Mouse (Mus musculus): ENCODE results near the gene Cant1. TPM values are rescaled to one million over a fixed set of nuclear protein-coding genes. Genes with fewer than 3 reads are reported as not detected.
"Not testable (repeated sequence)": the region's sequence is repeated elsewhere in the genome, so short reads cannot be mapped to it uniquely, and the experiment has no call there.

Cant1 gene
- polyA plus RNA-seq, 1 experiment from 2014 or later = 21.8 TPM

DNA sequence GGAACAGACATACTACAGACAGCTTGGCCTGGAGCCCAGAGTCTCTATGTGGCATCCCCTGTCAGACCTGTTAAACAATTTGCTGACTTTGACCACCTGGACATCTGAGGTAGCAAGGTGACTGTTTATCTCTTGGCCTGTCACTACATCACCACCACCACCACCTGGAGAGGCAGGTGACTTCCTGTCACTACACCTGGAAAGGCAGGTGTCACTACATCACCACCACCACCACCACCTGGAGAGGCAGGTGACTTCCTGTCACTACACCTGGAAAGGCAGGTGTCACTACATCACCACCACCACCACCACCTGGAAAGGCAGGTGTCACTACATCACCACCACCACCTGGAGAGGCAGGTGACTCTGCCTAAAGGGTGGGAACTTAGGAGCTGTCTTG lies 42.6 kb downstream of the Cant1 start:
- not testable (repeated sequence) for H3K4me3 ChIP-seq (ENCODE audit: low read depth, low read length); H3K36me3 ChIP-seq (ENCODE audit: control insufficient read depth, insufficient read depth, low read length); H3K4me1 ChIP-seq (ENCODE audit: control insufficient read depth, insufficient read depth, low read length); H3K4me2 ChIP-seq (replicated peaks; ENCODE audit: low read depth, low read length); H3K27ac ChIP-seq (ENCODE audit: low read length); H3K27me3 ChIP-seq (ENCODE audit: control insufficient read depth, insufficient read depth, low read length); H3K9me3 ChIP-seq (ENCODE audit: control insufficient read depth, low read depth, low read length); H3K9ac ChIP-seq (replicated peaks; ENCODE audit: low read depth, low read length); ATAC-seq (ENCODE audit: insufficient number of reproducible peaks, insufficient read depth, low FRiP score, low read depth)

DNA sequence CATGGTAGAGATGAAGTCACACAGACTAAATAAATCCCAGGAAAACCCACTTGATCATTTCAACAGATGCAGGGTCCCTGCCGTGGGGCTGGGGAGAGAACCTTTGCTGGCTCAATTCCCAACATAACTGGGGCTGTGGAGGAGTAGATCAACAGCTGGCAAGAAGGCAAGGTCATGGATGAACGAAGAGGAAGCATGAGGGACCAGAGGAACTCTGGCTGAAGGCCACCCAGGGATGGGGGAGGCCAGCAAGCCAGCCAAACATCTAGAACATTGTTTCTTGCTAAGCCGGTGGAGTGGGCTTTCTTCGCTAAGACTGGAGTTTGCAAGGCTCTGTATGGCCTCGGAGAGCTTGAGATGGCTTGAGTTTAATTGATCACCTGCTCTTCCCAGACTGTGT lies 43.0 kb downstream of the Cant1 start:
- H3K9ac ChIP-seq (replicated peaks; ENCODE audit: low read depth, low read length) = no peak overlapping the region
- H3K4me1 ChIP-seq (ENCODE audit: control insufficient read depth, insufficient read depth, low read length) = peaks cover 5% of the 10 kb centered on the region; the same call in 1 of the 2 replicates
- no peaks in the 10 kb centered on the region for H3K9me3 ChIP-seq (ENCODE audit: control insufficient read depth, low read depth, low read length)
- H3K4me3 ChIP-seq (ENCODE audit: low read depth, low read length) = no peak overlapping the region
- no peak overlapping the region for H3K27ac ChIP-seq (ENCODE audit: low read length)
- no peak for ATAC-seq (ENCODE audit: insufficient number of reproducible peaks, insufficient read depth, low FRiP score, low read depth)
- H3K27me3 ChIP-seq (ENCODE audit: control insufficient read depth, insufficient read depth, low read length) = no peaks in the 10 kb centered on the region
- 41% methylated on average over 5 of the region's 5 CpGs for WGBS
- H3K36me3 ChIP-seq (ENCODE audit: control insufficient read depth, insufficient read depth, low read length) = no peaks in the 10 kb centered on the region
- no peak overlapping the region for H3K4me2 ChIP-seq (replicated peaks; ENCODE audit: low read depth, low read length)

DNA sequence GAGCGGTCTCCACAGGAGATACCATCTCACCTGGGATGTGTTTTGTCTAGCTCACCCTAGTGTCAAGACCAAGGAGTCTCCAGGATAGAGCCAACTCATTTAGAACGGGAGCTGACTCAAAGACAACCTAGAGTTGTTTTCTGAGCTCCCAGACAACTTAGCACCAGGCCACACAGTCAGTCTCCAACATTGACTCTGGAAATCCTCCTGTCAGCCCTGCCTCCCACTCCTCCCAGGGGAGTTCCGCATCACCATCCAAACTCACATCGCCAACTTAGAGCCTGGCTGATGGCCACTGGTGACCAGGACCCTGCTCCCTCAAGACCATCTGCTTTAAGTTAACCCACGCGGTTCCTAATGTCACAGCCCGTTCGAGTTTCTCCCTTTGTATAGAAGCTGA lies 43.4 kb downstream of the Cant1 start:
- no peak overlapping the region for H3K4me3 ChIP-seq (ENCODE audit: low read depth, low read length)
- H3K4me2 ChIP-seq (replicated peaks; ENCODE audit: low read depth, low read length) = no peak overlapping the region
- H3K9ac ChIP-seq (replicated peaks; ENCODE audit: low read depth, low read length) = no peak overlapping the region
- WGBS = 73% methylated on average over 8 of the region's 8 CpGs
- H3K27ac ChIP-seq (ENCODE audit: low read length) = no peak overlapping the region
- H3K36me3 ChIP-seq (ENCODE audit: control insufficient read depth, insufficient read depth, low read length) = no peaks in the 10 kb centered on the region
- no peaks in the 10 kb centered on the region for H3K27me3 ChIP-seq (ENCODE audit: control insufficient read depth, insufficient read depth, low read length)
- ATAC-seq (ENCODE audit: insufficient number of reproducible peaks, insufficient read depth, low FRiP score, low read depth) = no peak
- no peaks in the 10 kb centered on the region for H3K9me3 ChIP-seq (ENCODE audit: control insufficient read depth, low read depth, low read length)
- peaks cover 5% of the 10 kb centered on the region; the same call in 1 of the 2 replicates for H3K4me1 ChIP-seq (ENCODE audit: control insufficient read depth, insufficient read depth, low read length)

DNA sequence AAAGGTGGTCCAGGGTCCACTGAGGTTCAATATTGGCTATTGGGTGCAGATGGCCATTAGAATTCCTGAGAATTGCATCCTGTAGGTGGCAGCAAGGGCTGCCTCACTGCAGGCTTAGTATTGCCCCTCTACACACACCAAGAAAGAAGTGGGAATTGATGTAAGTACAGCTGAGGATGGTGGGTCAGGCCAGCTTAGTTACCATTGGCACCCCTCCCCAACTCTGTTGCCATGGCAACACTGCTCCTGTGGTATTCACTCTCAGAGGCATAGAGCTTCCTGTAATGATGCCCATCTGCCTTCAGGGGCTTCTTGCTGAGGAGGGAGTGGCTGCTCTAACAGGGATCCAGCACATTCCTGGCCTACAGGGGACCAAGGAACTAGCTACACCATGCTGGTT lies 43.9 kb downstream of the Cant1 start:
- Histone ChIP-seq H3K9ac (replicated peaks; ENCODE audit: low read depth, low read length) (no peak overlapping the region), H3K4me1 (ENCODE audit: control insufficient read depth, insufficient read depth, low read length) (peaks cover 5% of the 10 kb centered on the region; the same call in 1 of the 2 replicates), H3K27me3 (ENCODE audit: control insufficient read depth, insufficient read depth, low read length) (no peaks in the 10 kb centered on the region), H3K9me3 (ENCODE audit: control insufficient read depth, low read depth, low read length) (no peaks in the 10 kb centered on the region), H3K4me2 (replicated peaks; ENCODE audit: low read depth, low read length) (no peak overlapping the region), H3K4me3 (ENCODE audit: low read depth, low read length) (no peak overlapping the region), H3K27ac (ENCODE audit: low read length) (no peak overlapping the region), H3K36me3 (ENCODE audit: control insufficient read depth, insufficient read depth, low read length) (no peaks in the 10 kb centered on the region)
- ATAC-seq (ENCODE audit: insufficient number of reproducible peaks, insufficient read depth, low FRiP score, low read depth) = no peak

DNA sequence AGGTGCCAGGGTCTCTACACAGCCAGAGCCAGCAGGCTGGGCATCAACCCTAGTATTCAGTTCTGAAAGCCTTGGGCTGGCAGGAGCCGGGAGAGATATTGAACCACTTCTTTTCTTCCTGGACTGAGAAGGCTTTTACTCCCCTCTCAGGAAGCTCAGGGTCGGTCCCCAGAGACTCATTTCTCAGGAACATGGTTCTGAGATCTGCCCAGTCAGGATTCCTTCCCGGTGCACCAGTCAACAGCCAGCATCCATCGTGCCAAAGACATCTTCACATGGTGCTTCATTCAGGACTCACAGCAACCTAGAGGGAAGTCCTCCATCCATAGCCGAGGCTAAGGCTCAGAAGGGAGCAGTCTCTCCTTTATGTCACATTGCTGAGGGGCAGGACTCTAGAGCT lies 44.4 kb downstream of the Cant1 start:
- no peak overlapping the region for H3K27ac ChIP-seq (ENCODE audit: low read length)
- 64% methylated on average over 5 of the region's 5 CpGs for WGBS
- H3K4me3 ChIP-seq (ENCODE audit: low read depth, low read length) = no peak overlapping the region
- ATAC-seq (ENCODE audit: insufficient number of reproducible peaks, insufficient read depth, low FRiP score, low read depth) = no peak
- no peak overlapping the region for H3K9ac ChIP-seq (replicated peaks; ENCODE audit: low read depth, low read length)
- peaks cover 5% of the 10 kb centered on the region; the same call in 1 of the 2 replicates for H3K4me1 ChIP-seq (ENCODE audit: control insufficient read depth, insufficient read depth, low read length)
- H3K27me3 ChIP-seq (ENCODE audit: control insufficient read depth, insufficient read depth, low read length) = no peaks in the 10 kb centered on the region
- H3K36me3 ChIP-seq (ENCODE audit: control insufficient read depth, insufficient read depth, low read length) = no peaks in the 10 kb centered on the region
- H3K4me2 ChIP-seq (replicated peaks; ENCODE audit: low read depth, low read length) = no peak overlapping the region
- no peaks in the 10 kb centered on the region for H3K9me3 ChIP-seq (ENCODE audit: control insufficient read depth, low read depth, low read length)

DNA sequence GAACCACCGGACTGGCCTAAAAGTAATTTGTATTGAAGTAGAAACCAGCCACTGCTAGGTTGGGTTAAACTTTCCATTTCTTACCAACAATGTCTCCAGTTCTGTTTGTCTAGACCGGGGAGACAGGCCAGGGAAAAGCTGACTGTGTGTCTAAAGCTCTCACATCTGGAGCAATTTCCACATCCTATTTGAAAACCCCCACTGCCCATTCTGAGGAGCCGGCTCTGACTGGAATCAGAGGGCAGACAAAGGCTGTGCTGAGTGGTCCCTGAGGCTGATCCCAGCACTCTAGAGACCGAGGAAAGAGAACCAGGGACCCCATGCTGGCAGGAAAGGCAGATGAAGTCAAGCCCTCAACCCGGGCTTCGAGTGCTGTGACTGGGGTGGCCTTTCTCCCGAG lies 46.2 kb downstream of the Cant1 start:
- 60% methylated on average over 7 of the region's 7 CpGs for WGBS
- no peak for ATAC-seq (ENCODE audit: insufficient number of reproducible peaks, insufficient read depth, low FRiP score, low read depth)

DNA sequence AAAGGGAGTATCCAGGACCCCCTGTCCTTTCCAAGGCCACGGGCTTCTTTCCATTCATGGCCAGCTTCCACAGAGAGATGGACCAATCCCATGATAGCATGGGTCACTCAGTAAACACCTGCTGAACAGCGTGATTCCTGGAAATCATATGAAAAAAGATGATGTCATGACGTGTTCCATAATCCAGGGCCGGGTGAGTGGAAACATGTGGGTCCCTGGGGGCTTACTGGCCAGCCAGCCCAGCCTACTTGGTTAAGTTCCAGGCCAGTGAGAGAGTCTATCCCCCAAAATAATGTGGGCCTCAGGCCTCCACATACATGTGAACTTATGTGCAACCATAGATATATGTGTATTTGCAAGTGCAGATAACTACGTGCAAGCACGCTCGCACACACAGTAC lies 47.0 kb downstream of the Cant1 start:
- Histone ChIP-seq H3K9ac (replicated peaks; ENCODE audit: low read depth, low read length) (no peak overlapping the region), H3K27ac (ENCODE audit: low read length) (no peak overlapping the region), H3K9me3 (ENCODE audit: control insufficient read depth, low read depth, low read length) (no peaks in the 10 kb centered on the region), H3K36me3 (ENCODE audit: control insufficient read depth, insufficient read depth, low read length) (no peaks in the 10 kb centered on the region), H3K4me2 (replicated peaks; ENCODE audit: low read depth, low read length) (no peak overlapping the region), H3K27me3 (ENCODE audit: control insufficient read depth, insufficient read depth, low read length) (no peaks in the 10 kb centered on the region), H3K4me3 (ENCODE audit: low read depth, low read length) (no peak overlapping the region), H3K4me1 (ENCODE audit: control insufficient read depth, insufficient read depth, low read length) (peaks cover 5% of the 10 kb centered on the region; the same call in 1 of the 2 replicates)
- WGBS = 76% methylated on average over 7 of the region's 7 CpGs
- ATAC-seq (ENCODE audit: insufficient number of reproducible peaks, insufficient read depth, low FRiP score, low read depth) = no peak

More for the DNA sequence above, 46.2 kb downstream of the Cant1 start:
- no peaks in the 10 kb centered on the region for H3K27me3 ChIP-seq (ENCODE audit: control insufficient read depth, insufficient read depth, low read length)
- H3K4me3 ChIP-seq (ENCODE audit: low read depth, low read length) = no peak overlapping the region
- peaks cover 5% of the 10 kb centered on the region; the same call in 1 of the 2 replicates for H3K4me1 ChIP-seq (ENCODE audit: control insufficient read depth, insufficient read depth, low read length)
- no peak overlapping the region for H3K9ac ChIP-seq (replicated peaks; ENCODE audit: low read depth, low read length)
- H3K9me3 ChIP-seq (ENCODE audit: control insufficient read depth, low read depth, low read length) = no peaks in the 10 kb centered on the region
- H3K36me3 ChIP-seq (ENCODE audit: control insufficient read depth, insufficient read depth, low read length) = no peaks in the 10 kb centered on the region
- H3K27ac ChIP-seq (ENCODE audit: low read length) = no peak overlapping the region
- no peak overlapping the region for H3K4me2 ChIP-seq (replicated peaks; ENCODE audit: low read depth, low read length)

DNA sequence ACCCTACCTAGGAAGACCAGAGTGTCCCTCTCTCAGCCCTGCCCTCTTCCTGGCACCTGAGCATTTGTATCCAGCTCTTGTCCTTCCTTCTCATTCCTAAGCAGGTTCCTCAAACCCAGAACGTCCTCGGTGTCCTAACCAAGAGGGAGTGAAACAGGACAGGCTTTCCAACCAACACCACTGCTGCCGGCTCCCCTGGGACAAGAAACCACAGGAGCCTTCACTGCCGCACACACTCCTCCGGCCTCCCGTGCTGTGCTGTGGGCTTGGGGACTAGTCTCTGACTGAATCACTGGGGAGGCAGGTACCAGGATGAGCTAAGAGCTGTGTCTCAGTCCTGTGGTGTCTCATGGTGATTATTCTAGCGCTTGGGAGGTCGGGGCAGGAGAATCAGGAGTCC lies 49.2 kb downstream of the Cant1 start:
- Histone ChIP-seq H3K4me1 (ENCODE audit: control insufficient read depth, insufficient read depth, low read length) (peaks cover 13% of the 10 kb centered on the region), H3K4me2 (replicated peaks; ENCODE audit: low read depth, low read length) (no peak overlapping the region), H3K4me3 (ENCODE audit: low read depth, low read length) (no peak overlapping the region), H3K9me3 (ENCODE audit: control insufficient read depth, low read depth, low read length) (no peaks in the 10 kb centered on the region), H3K9ac (replicated peaks; ENCODE audit: low read depth, low read length) (no peak overlapping the region), H3K36me3 (ENCODE audit: control insufficient read depth, insufficient read depth, low read length) (no peaks in the 10 kb centered on the region), H3K27me3 (ENCODE audit: control insufficient read depth, insufficient read depth, low read length) (no peaks in the 10 kb centered on the region), H3K27ac (ENCODE audit: low read length) (no peak overlapping the region)
- ATAC-seq (ENCODE audit: insufficient number of reproducible peaks, insufficient read depth, low FRiP score, low read depth) = no peak
- WGBS = 73% methylated on average over 8 of the region's 8 CpGs

DNA sequence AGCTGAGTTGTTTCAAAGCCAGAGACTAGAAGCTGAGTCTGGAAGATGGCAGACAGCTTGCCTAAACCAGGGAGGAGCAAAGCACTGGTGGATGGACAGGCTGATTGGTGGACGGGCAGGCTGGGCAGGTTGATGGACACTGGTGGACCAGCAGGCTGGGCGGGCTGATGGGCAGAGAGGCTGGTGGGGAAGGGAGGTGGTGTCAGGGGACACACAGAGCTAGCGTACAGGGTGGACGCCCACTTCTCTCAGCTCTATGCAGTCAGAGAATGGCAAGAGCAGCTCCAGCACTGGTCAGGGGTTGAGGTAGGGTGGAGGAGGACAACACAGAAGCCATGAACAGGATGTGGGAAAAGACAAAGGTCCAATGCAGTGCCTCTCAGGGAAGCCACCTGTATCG lies 49.6 kb downstream of the Cant1 start:
- no peak for ATAC-seq (ENCODE audit: insufficient number of reproducible peaks, insufficient read depth, low FRiP score, low read depth)
- H3K27me3 ChIP-seq (ENCODE audit: control insufficient read depth, insufficient read depth, low read length) = no peaks in the 10 kb centered on the region
- 79% methylated on average over 5 of the region's 5 CpGs for WGBS
- no peak overlapping the region for H3K27ac ChIP-seq (ENCODE audit: low read length)
- H3K4me1 ChIP-seq (ENCODE audit: control insufficient read depth, insufficient read depth, low read length) = peaks cover 13% of the 10 kb centered on the region
- H3K9me3 ChIP-seq (ENCODE audit: control insufficient read depth, low read depth, low read length) = no peaks in the 10 kb centered on the region
- H3K4me2 ChIP-seq (replicated peaks; ENCODE audit: low read depth, low read length) = no peak overlapping the region
- H3K4me3 ChIP-seq (ENCODE audit: low read depth, low read length) = no peak overlapping the region
- H3K9ac ChIP-seq (replicated peaks; ENCODE audit: low read depth, low read length) = no peak overlapping the region
- H3K36me3 ChIP-seq (ENCODE audit: control insufficient read depth, insufficient read depth, low read length) = no peaks in the 10 kb centered on the region

Data from stomach, embryonic 14.5 days (tissue).